Mouse (Mus musculus) embryonic facial prominence, embryonic 14.5 days (tissue): ENCODE measurements around the gene Slc51a. TPM values are rescaled to one million over a fixed set of nuclear protein-coding genes. Genes with fewer than 3 reads are reported as not detected.
A peak's percentile ranks its signal among the peaks of the same experiment; 100 is the strongest.

Experiments
- ATAC-seq: fragments of 200-750 bp; cut with Nextera tagmentation; 2 replicates; pipeline ENCODE4 v1.8.0; 2017; ENCODE audit warnings: low read depth, moderate number of reproducible peaks, moderate TSS enrichment
- DNase-seq: peaks from one replicate; pipeline ENCODE4 v3.0.0-alpha.2; 2015; ENCODE audit warnings: low spot score
- H3K27ac ChIP-seq: fragments of 300-500 bp; sonication (generic); replicated peaks from 2 replicates; pipeline ENCODE4 v1.5.1; 2014; ENCODE audit warnings: low read depth, mild to moderate bottlenecking, low read length, moderate library complexity
- H3K27me3 ChIP-seq: fragments of 300-500 bp; sonication (generic); replicated peaks from 2 replicates; pipeline ENCODE4 v1.6.1; 2014; ENCODE audit warnings: low read length; ENCODE audit not compliant: control insufficient read depth, insufficient read depth
- H3K36me3 ChIP-seq: fragments of 300-500 bp; sonication (generic); 2 replicates; pipeline ENCODE4 v1.6.1; 2014; ENCODE audit warnings: low read length, mixed read lengths; ENCODE audit not compliant: control insufficient read depth, insufficient read depth
- H3K4me1 ChIP-seq: fragments of 300-500 bp; sonication (generic); 2 replicates; pipeline ENCODE4 v1.6.1; 2014; ENCODE audit warnings: antibody characterized with exemption, low read length; ENCODE audit not compliant: control insufficient read depth, insufficient read depth
- H3K4me2 ChIP-seq: fragments of 300-500 bp; sonication (generic); 2 replicates; pipeline ENCODE4 v1.6.1; 2014; ENCODE audit warnings: low read depth, mild to moderate bottlenecking, low read length, moderate library complexity, mixed read lengths
- H3K4me3 ChIP-seq: fragments of 300-500 bp; sonication (generic); 2 replicates; pipeline ENCODE4 v1.5.1; 2014; ENCODE audit warnings: low read depth, mild to moderate bottlenecking, low read length
- H3K9ac ChIP-seq: fragments of 300-500 bp; sonication (generic); 2 replicates; pipeline ENCODE4 v1.6.1; 2014; ENCODE audit warnings: low read depth, mild to moderate bottlenecking, low read length, moderate library complexity, mixed read lengths
- H3K9me3 ChIP-seq: fragments of 300-500 bp; sonication (generic); 2 replicates; pipeline ENCODE4 v1.6.1; 2016; ENCODE audit warnings: low read length; ENCODE audit not compliant: control insufficient read depth
- WGBS: fragments of 180-500 bp; shearing (Covaris S2); extraction: QIAGEN DNeasy Blood & Tissue Kit; methylation state at CpG from one replicate; pipeline ENCODE4 v1.1.7; 2014; 5-methylcytosine and 5-hydroxymethylcytosine counted together
- polyA plus RNA-seq: library from polyadenylated mRNA; unstranded; fragments of >200 nt; fragmentation: Nextera tagmentation; extraction: Ambion mirVana; gene quantifications from 2 replicates; pipeline ENCODE4 v1.2.1, GENCODE M21; 2014

Gene Slc51a
- polyA plus RNA-seq, 1 experiment from 2014 or later, result 0.29 TPM

GRCm38 (mm10) chr16:32462950-32463349 is 24.7 kb downstream of the Slc51a start:
- Histone ChIP-seq H3K9me3 (no peaks in the 10 kb centered on the region), H3K4me3 (no peak overlapping the region), H3K4me1 (no peaks in the 10 kb centered on the region), H3K27ac (no peak overlapping the region), H3K36me3 (peaks cover 32% of the 10 kb centered on the region), H3K9ac (no peak overlapping the region), H3K4me2 (no peak overlapping the region), H3K27me3 (no peaks in the 10 kb centered on the region)
- ATAC-seq (no peak), DNase-seq (no peak)
- 95% methylated on average over 16 of the region's 16 CpGs for WGBS

- H3K9ac ChIP-seq, result no peak overlapping the region
- 87% methylated on average over 5 of the region's 5 CpGs for WGBS
- H3K4me3 ChIP-seq, result no peak overlapping the region
- H3K9me3 ChIP-seq, result no peaks in the 10 kb centered on the region
- no peak overlapping the region for H3K27ac ChIP-seq
- DNase-seq (no peak), ATAC-seq (no peak)
- H3K4me2 ChIP-seq, result no peak overlapping the region
- H3K4me1 ChIP-seq, result no peaks in the 10 kb centered on the region
- H3K27me3 ChIP-seq, result no peaks in the 10 kb centered on the region
- H3K36me3 ChIP-seq, result peaks cover 25% of the 10 kb centered on the region
Observed at GRCm38 (mm10) chr16:32461713-32462112, 26.0 kb downstream of the Slc51a start.

GRCm38 (mm10) chr16:32460518-32460917 is 27.2 kb downstream of the Slc51a start:
- Histone ChIP-seq H3K4me3 (no peak overlapping the region), H3K27ac (no peak overlapping the region), H3K27me3 (no peaks in the 10 kb centered on the region), H3K9me3 (no peaks in the 10 kb centered on the region), H3K9ac (no peak overlapping the region), H3K4me1 (no peaks in the 10 kb centered on the region), H3K36me3 (peaks cover 22% of the 10 kb centered on the region), H3K4me2 (no peak overlapping the region)
- WGBS, result 55% methylated on average over 4 of the region's 4 CpGs
- ATAC-seq (no peak), DNase-seq (no peak)

GRCm38 (mm10) chr16:32457589-32458386 is 29.9 kb downstream of the Slc51a start:
- Histone ChIP-seq H3K36me3 (peaks cover 13% of the 10 kb centered on the region), H3K27me3 (no peaks in the 10 kb centered on the region), H3K4me3 (no peak overlapping the region), H3K9ac (no peak overlapping the region), H3K4me2 (no peak overlapping the region), H3K9me3 (no peaks in the 10 kb centered on the region), H3K27ac (no peak overlapping the region), H3K4me1 (no peaks in the 10 kb centered on the region)
- DNase-seq (peak; percentile 77), ATAC-seq (no peak)
- WGBS, result 61% methylated on average over 10 of the region's 10 CpGs

GRCm38 (mm10) chr16:32456761-32457160 is 30.9 kb downstream of the Slc51a start:
- no peak overlapping the region for H3K4me3 ChIP-seq
- 90% methylated on average over 1 of the region's 1 CpGs for WGBS
- no peak overlapping the region for H3K27ac ChIP-seq
- H3K36me3 ChIP-seq, result peaks cover 8% of the 10 kb centered on the region
- H3K4me1 ChIP-seq, result no peaks in the 10 kb centered on the region
- H3K4me2 ChIP-seq, result no peak overlapping the region
- H3K27me3 ChIP-seq, result no peaks in the 10 kb centered on the region
- no peak for DNase-seq
- no peaks in the 10 kb centered on the region for H3K9me3 ChIP-seq
- no peak for ATAC-seq
- H3K9ac ChIP-seq, result no peak overlapping the region

- Histone ChIP-seq H3K36me3 (peaks cover 8% of the 10 kb centered on the region), H3K27me3 (no peaks in the 10 kb centered on the region), H3K9me3 (no peaks in the 10 kb centered on the region), H3K27ac (no peak overlapping the region), H3K4me1 (no peaks in the 10 kb centered on the region), H3K4me3 (no peak overlapping the region), H3K9ac (no peak overlapping the region), H3K4me2 (no peak overlapping the region)
- DNase-seq, result no peak
- no peak for ATAC-seq
Observed at GRCm38 (mm10) chr16:32456086-32456485, 31.6 kb downstream of the Slc51a start.

GRCm38 (mm10) chr16:32454646-32455045 is 33.0 kb downstream of the Slc51a start:
- no peaks in the 10 kb centered on the region for H3K4me1 ChIP-seq
- H3K4me3 ChIP-seq, result no peak overlapping the region
- H3K4me2 ChIP-seq, result peak overlapping the region; percentile 11; the same call in 1 of the 2 replicates
- H3K27me3 ChIP-seq, result no peaks in the 10 kb centered on the region
- peaks cover 8% of the 10 kb centered on the region for H3K36me3 ChIP-seq
- peak overlapping the region; percentile 74 for H3K27ac ChIP-seq
- H3K9me3 ChIP-seq, result no peaks in the 10 kb centered on the region
- peak; percentile 64 for DNase-seq
- ATAC-seq, result 0 out of 2 replicates have a peak, but pooled peaks have one; percentile 18
- no peak overlapping the region for H3K9ac ChIP-seq
- 44% methylated on average over 5 of the region's 5 CpGs for WGBS

- Histone ChIP-seq H3K27ac (no peak overlapping the region), H3K9ac (no peak overlapping the region), H3K27me3 (no peaks in the 10 kb centered on the region), H3K9me3 (no peaks in the 10 kb centered on the region), H3K4me1 (no peaks in the 10 kb centered on the region), H3K4me3 (no peak overlapping the region), H3K36me3 (peaks cover 8% of the 10 kb centered on the region), H3K4me2 (no peak overlapping the region)
- ATAC-seq, result no peak
- no peak for DNase-seq
- WGBS, result 89% methylated on average over 8 of the region's 8 CpGs
Observed at GRCm38 (mm10) chr16:32453102-32453501, 34.6 kb downstream of the Slc51a start.

- no peak overlapping the region for H3K27ac ChIP-seq
- no peak overlapping the region for H3K4me3 ChIP-seq
- DNase-seq, result no peak
- WGBS, result 97% methylated on average over 2 of the region's 2 CpGs
- H3K9me3 ChIP-seq, result no peaks in the 10 kb centered on the region
- peaks cover 2% of the 10 kb centered on the region; the same call in 1 of the 2 replicates for H3K36me3 ChIP-seq
- ATAC-seq, result no peak
- H3K4me1 ChIP-seq, result no peaks in the 10 kb centered on the region
- H3K27me3 ChIP-seq, result no peaks in the 10 kb centered on the region
- no peak overlapping the region for H3K4me2 ChIP-seq
- no peak overlapping the region for H3K9ac ChIP-seq
Observed at GRCm38 (mm10) chr16:32450133-32450532, 37.5 kb downstream of the Slc51a start.
